Mouse (Mus musculus) lung, postnatal 10 days (tissue): ENCODE results near the gene Gzmm.
A peak's percentile ranks its signal among the peaks of the same experiment; 100 is the strongest.
"Not testable (repeated sequence)": the region's sequence is repeated elsewhere in the genome, so short reads cannot be mapped to it uniquely, and the experiment has no call there.

Experiments used
- DNase-seq: peaks from one replicate; pipeline ENCODE4 v3.0.0; 2021

The Gzmm gene

GRCm38 (mm10) chr10:79681591-79682245 lies 7.1 kb upstream of the Gzmm start, which contains the start of gene Cdc34:
Gene Cdc34, plus strand, starts transcription at chr10:79682195.
- peak; percentile 99 for DNase-seq

- DNase-seq: peak; percentile 40
Measured at GRCm38 (mm10) chr10:79682551-79682915, 6.3 kb upstream of the Gzmm start.

- DNase-seq: peak; percentile 80
Measured at GRCm38 (mm10) chr10:79682916-79683582, 5.8 kb upstream of the Gzmm start.

- no peak for DNase-seq
Measured at GRCm38 (mm10) chr10:79683726-79684640, 4.8 kb upstream of the Gzmm start.

- DNase-seq: no peak
Measured at GRCm38 (mm10) chr10:79684770-79685600, 3.8 kb upstream of the Gzmm start.

- DNase-seq: no peak
Measured at GRCm38 (mm10) chr10:79686219-79686618, 2.6 kb upstream of the Gzmm start.

GRCm38 (mm10) chr10:79686691-79687090 lies 2.1 kb upstream of the Gzmm start:
- DNase-seq: no peak

GRCm38 (mm10) chr10:79687513-79687912 lies 1.3 kb upstream of the Gzmm start:
- no peak for DNase-seq

- DNase-seq: no peak
Measured at GRCm38 (mm10) chr10:79689178-79689577, 358 bp downstream of the Gzmm start.

- DNase-seq: no peak
Measured at GRCm38 (mm10) chr10:79691986-79692548, 3.2 kb downstream of the Gzmm start.

GRCm38 (mm10) chr10:79693580-79694378 lies 5.0 kb downstream of the Gzmm start:
- no peak for DNase-seq

- DNase-seq: no peak
Measured at GRCm38 (mm10) chr10:79694379-79694655, 5.5 kb downstream of the Gzmm start.

GRCm38 (mm10) chr10:79695231-79696128 lies 6.7 kb downstream of the Gzmm start:
- DNase-seq: peak; percentile 90

- DNase-seq: peak; percentile 52
Measured at GRCm38 (mm10) chr10:79696129-79696651, 7.4 kb downstream of the Gzmm start.

- DNase-seq: peak; percentile 71
Measured at GRCm38 (mm10) chr10:79697916-79698315, 9.1 kb downstream of the Gzmm start.

- no peak for DNase-seq
Measured at GRCm38 (mm10) chr10:79698459-79698858, 9.6 kb downstream of the Gzmm start.

- DNase-seq: no peak
Measured at GRCm38 (mm10) chr10:79700676-79701075, 11.9 kb downstream of the Gzmm start.

GRCm38 (mm10) chr10:79701443-79702129 lies 12.8 kb downstream of the Gzmm start:
- peak; percentile 81 for DNase-seq

- not testable (repeated sequence) for DNase-seq
Measured at GRCm38 (mm10) chr10:79702970-79703369, 14.2 kb downstream of the Gzmm start.

- no peak for DNase-seq
Measured at GRCm38 (mm10) chr10:79703541-79703940, 14.7 kb downstream of the Gzmm start.
